Mouse (Mus musculus) layer of hippocampus, postnatal 36 days (tissue): Measurements from ENCODE around the gene Gm49405. TPM values are rescaled to one million over a fixed set of nuclear protein-coding genes. Genes with fewer than 3 reads are reported as not detected.
A peak's percentile ranks its signal among the peaks of the same experiment; 100 is the strongest.

Source experiments
- DNase-seq, 2 experiments: peaks; one replicate each; pipeline ENCODE4 v3.0.0; 2022
- total RNA-seq, 2 experiments: library from RNA; stranded (reverse); gene quantifications; 2 replicates each; pipeline ENCODE4 v1.2.3; 2021

Gm49405 gene
- total RNA-seq, 2 experiments from 2014 or later = 1.4 to 2.1 TPM

GRCm38 (mm10) chr19:4051741-4052515, 51.5 kb downstream of the Gm49405 start:
- DNase-seq = peak in 1 of 2 experiments; percentile 36

GRCm38 (mm10) chr19:4052516-4053030, 52.1 kb downstream of the Gm49405 start:
- DNase-seq = no peak

DNA sequence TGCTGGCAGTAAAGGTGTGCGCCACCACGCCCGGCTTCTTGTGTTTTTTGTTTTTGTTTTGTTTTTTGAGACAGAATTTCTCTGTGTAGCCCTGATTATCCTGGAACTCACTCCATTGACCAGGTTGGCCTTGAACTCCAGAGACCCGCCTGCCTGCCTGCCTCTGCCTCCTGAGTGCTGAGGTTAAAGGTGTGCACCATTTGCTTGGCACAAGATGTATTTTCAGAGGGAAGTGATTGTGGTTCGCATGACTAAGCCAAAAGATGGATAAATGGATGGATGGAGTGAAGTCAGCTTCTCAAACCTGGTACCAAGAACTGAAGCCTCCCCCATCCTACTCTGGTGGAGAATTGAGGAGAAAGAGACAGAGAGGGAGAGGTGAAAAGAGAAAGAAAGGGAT, 54.2 kb downstream of the Gm49405 start:
- DNase-seq = no peak

Other genes starting within 250 kb of the Gm49405 start
- 10 to 100 TPM; 56.6 to 60.1 TPM for gene Kmt5b, start 233.2 kb upstream of the Gm49405 start, total RNA-seq
- gene Chka, start 148.9 kb upstream of the Gm49405 start, total RNA-seq = 100 to 1,000 TPM; 106 to 122 TPM
- gene Tcirg1, start 93.5 kb upstream of the Gm49405 start, total RNA-seq = 10 to 100 TPM; 20.2 to 22.4 TPM
- gene Ndufs8, start 87.9 kb upstream of the Gm49405 start, total RNA-seq = 100 to 1,000 TPM; 133 to 144 TPM
- 1 to 10 TPM; 2.8 to 3.0 TPM for gene Aldh3b1, start 70.8 kb upstream of the Gm49405 start, total RNA-seq
- 10 to 100 TPM; 14.2 to 14.5 TPM for gene Unc93b1, start 65.4 kb upstream of the Gm49405 start, total RNA-seq
- not detected for gene Aldh3b3, start 42.0 kb upstream of the Gm49405 start, total RNA-seq
- gene Aldh3b2, start 28.3 kb upstream of the Gm49405 start, total RNA-seq = under 1 TPM; 0.72 to 0.86 TPM
- gene Acy3, start 14.1 kb upstream of the Gm49405 start, total RNA-seq = 1 to 10 TPM; 1.4 TPM
- gene Tbx10, start 7.9 kb upstream of the Gm49405 start, total RNA-seq = not detected
- gene Nudt8, start within 50 bp of the Gm49405 start, total RNA-seq = 10 to 100 TPM in 1 of 2 experiments, 1 to 10 TPM in 1; 8.2 to 11.1 TPM
- 1 to 10 TPM; 4.2 to 4.4 TPM for gene Doc2g, start 2.7 kb downstream of the Gm49405 start, total RNA-seq
- gene Ndufv1, start 12.2 kb downstream of the Gm49405 start, total RNA-seq = 100 to 1,000 TPM; 238 to 250 TPM
- 100 to 1,000 TPM; 377 to 393 TPM for gene Gstp1, start 37.4 kb downstream of the Gm49405 start, total RNA-seq
- gene Gstp2, start 45.4 kb downstream of the Gm49405 start, total RNA-seq = 10 to 100 TPM; 36.3 to 43.5 TPM
- gene Gstp3, start 58.9 kb downstream of the Gm49405 start, total RNA-seq = not detected
- not detected for gene Cabp2, start 81.0 kb downstream of the Gm49405 start, total RNA-seq
- 10 to 100 TPM; 29.7 to 46.0 TPM for gene Cdk2ap2, start 96.6 kb downstream of the Gm49405 start, total RNA-seq
- gene Pitpnm1, start 99.4 kb downstream of the Gm49405 start, total RNA-seq = 100 to 1,000 TPM; 169 to 174 TPM
- gene Aip, start 125.2 kb downstream of the Gm49405 start, total RNA-seq = 100 to 1,000 TPM; 108 to 128 TPM
- gene Gpr152, start 139.2 kb downstream of the Gm49405 start, total RNA-seq = under 1 TPM; 0.10 TPM
- under 1 TPM; 0.17 to 0.28 TPM for gene Cabp4, start 143.4 kb downstream of the Gm49405 start, total RNA-seq
- 10 to 100 TPM; 83.8 to 90.0 TPM for gene Coro1b, start 148.0 kb downstream of the Gm49405 start, total RNA-seq
- 1 to 10 TPM; 1.6 to 3.8 TPM for gene Ptprcap, start 153.0 kb downstream of the Gm49405 start, total RNA-seq
- gene Rps6kb2, start 162.7 kb downstream of the Gm49405 start, total RNA-seq = 10 to 100 TPM; 34.5 to 45.1 TPM
- gene Carns1, start 174.9 kb downstream of the Gm49405 start, total RNA-seq = 1 to 10 TPM; 7.1 to 9.9 TPM
- gene Tbc1d10c, start 190.7 kb downstream of the Gm49405 start, total RNA-seq = 1 to 10 TPM in 1 of 2 experiments, under 1 TPM in 1; 0.56 to 1.3 TPM
- 100 to 1,000 TPM; 255 to 265 TPM for gene Ppp1ca, start 191.4 kb downstream of the Gm49405 start, total RNA-seq
- 1 to 10 TPM; 5.5 to 7.1 TPM for gene Rad9a, start 201.0 kb downstream of the Gm49405 start, total RNA-seq
- under 1 TPM; 0.32 to 0.83 TPM for gene Clcf1, start 213.6 kb downstream of the Gm49405 start, total RNA-seq
- gene AC109138.7, start 213.7 kb downstream of the Gm49405 start, total RNA-seq = not detected
- gene Pold4, start 231.3 kb downstream of the Gm49405 start, total RNA-seq = 10 to 100 TPM; 12.4 to 16.6 TPM